Mouse (Mus musculus) C2C12 (cell line): Measurements from ENCODE around the gene Rrp12. TPM values are rescaled to one million over a fixed set of nuclear protein-coding genes. Genes with fewer than 3 reads are reported as not detected.
"Not testable (repeated sequence)": the region's sequence is repeated elsewhere in the genome, so short reads cannot be mapped to it uniquely, and the experiment has no call there.

Experiments
- H3K27me3 ChIP-seq: one replicate; pipeline ENCODE4 v1.6.1; 2011; ENCODE audit not compliant: control insufficient read depth, insufficient read depth, insufficient read length
- H3K36me3 ChIP-seq: one replicate; pipeline ENCODE4 v1.6.1; 2011; ENCODE audit not compliant: control insufficient read depth, insufficient read depth
- H3K4me3 ChIP-seq: one replicate; pipeline ENCODE4 v1.5.1; 2011; ENCODE audit warnings: mild to moderate bottlenecking, control low read depth; ENCODE audit not compliant: poor library complexity, insufficient read depth, severe bottlenecking
- H3K79me2 ChIP-seq: one replicate; pipeline ENCODE4 v1.6.1; 2011; ENCODE audit not compliant: control insufficient read depth, insufficient read depth
- H3K79me3 ChIP-seq: one replicate; pipeline ENCODE4 v1.6.1; 2011; ENCODE audit warnings: low read depth, control low read depth
- H3ac ChIP-seq: one replicate; pipeline ENCODE3; 2011; ENCODE audit warnings: low read depth; ENCODE audit not compliant: control insufficient read depth, insufficient read length
- CEBPB ChIP-seq: IDR thresholded peaks from one replicate; pipeline ENCODE4 v1.6.1; 2011; ENCODE audit warnings: low read depth, mild to moderate bottlenecking, control low read depth, moderate library complexity
- CTCF ChIP-seq: IDR thresholded peaks from one replicate; pipeline ENCODE4 v1.5.1; 2011; ENCODE audit not compliant: control insufficient read depth, insufficient read depth, insufficient read length
- FOSL1 ChIP-seq: IDR thresholded peaks from one replicate; pipeline ENCODE4 v1.8.0; 2011; ENCODE audit warnings: mild to moderate bottlenecking, low read length; ENCODE audit not compliant: poor library complexity, insufficient read depth, severe bottlenecking
- MAX ChIP-seq: IDR thresholded peaks from one replicate; pipeline ENCODE4 v1.6.1; 2011; ENCODE audit warnings: mild to moderate bottlenecking, control low read depth
- MYOD1 ChIP-seq: IDR thresholded peaks from one replicate; pipeline ENCODE4 v1.6.1; 2011; ENCODE audit warnings: low read depth; ENCODE audit not compliant: control insufficient read depth, insufficient read length
- MYOG ChIP-seq: IDR thresholded peaks from one replicate; pipeline ENCODE4 v1.6.1; 2011; ENCODE audit not compliant: control insufficient read depth, insufficient read length; ENCODE audit errors: extremely low read depth
- USF1 ChIP-seq: IDR thresholded peaks from one replicate; pipeline ENCODE4 v1.6.1; 2011; ENCODE audit warnings: low read depth, mild to moderate bottlenecking, control low read depth, moderate library complexity
- polyA plus RNA-seq: library from polyadenylated mRNA; unstranded; fragments of >200 nt; fragmentation: generic; extraction: Trizol; gene quantifications from one replicate; pipeline ENCODE4 v1.2.1, GENCODE M21; 2012; ENCODE audit warnings: missing spikeins

The Rrp12 gene
- polyA plus RNA-seq, 1 experiment, result 33.6 TPM

- H3K27me3 ChIP-seq, result peaks cover 13% of the 10 kb centered on the region
- no peaks in the 10 kb centered on the region for H3K79me2 ChIP-seq
- H3K4me3 ChIP-seq, result no peak overlapping the region
- H3ac ChIP-seq, result no peak overlapping the region
- no peaks in the 10 kb centered on the region for H3K79me3 ChIP-seq
- TF ChIP-seq CTCF (no peak), CEBPB (no peak), MYOD1 (no peak), FOSL1 (no peak), USF1 (no peak), MAX (no peak), MYOG (no peak)
- H3K36me3 ChIP-seq, result no peaks in the 10 kb centered on the region
Measured at GRCm38 (mm10) chr19:41850021-41850718, 45.8 kb downstream of the Rrp12 start.

- peak within 1 kb of the TSS; percentile 48 for H3ac ChIP-seq
- peak; percentile 77 for TF ChIP-seq CEBPB
- TF ChIP-seq USF1, result peak; percentile 11
- TF ChIP-seq FOSL1, result no peak
- TF ChIP-seq CTCF, result no peak
- no peak for TF ChIP-seq MYOD1
- TF ChIP-seq MAX, result peak; percentile 80
- no peak for TF ChIP-seq MYOG
- peak within 1 kb of the TSS; percentile 40 for H3K4me3 ChIP-seq
- no peaks in the 10 kb centered on the region for H3K79me3 ChIP-seq
- no peaks in the 10 kb centered on the region for H3K79me2 ChIP-seq
- H3K27me3 ChIP-seq, result peaks cover 14% of the 10 kb centered on the region
- H3K36me3 ChIP-seq, result no peaks in the 10 kb centered on the region
Measured at GRCm38 (mm10) chr19:41847992-41848851, 47.8 kb downstream of the Rrp12 start, which contains the start of gene Frat2. Gene Frat2 (minus strand): TSS chr19:41848132.

GRCm38 (mm10) chr19:41847614-41847991, 48.4 kb downstream of the Rrp12 start:
- Histone ChIP-seq H3ac (peak overlapping the region; percentile 39), H3K4me3 (peak overlapping the region; percentile 40), H3K27me3 (peaks cover 20% of the 10 kb centered on the region)
- not testable (repeated sequence) for H3K79me2 ChIP-seq, H3K36me3 ChIP-seq, H3K79me3 ChIP-seq

GRCm38 (mm10) chr19:41847091-41847581, 48.8 kb downstream of the Rrp12 start:
- no peak for TF ChIP-seq MAX
- TF ChIP-seq CEBPB, result no peak
- no peak for TF ChIP-seq USF1
- no peak for TF ChIP-seq CTCF
- TF ChIP-seq MYOD1, result no peak
- TF ChIP-seq FOSL1, result no peak
- TF ChIP-seq MYOG, result no peak
- Histone ChIP-seq H3K4me3 (peak overlapping the region; percentile 40), H3K36me3 (no peaks in the 10 kb centered on the region), H3K27me3 (peaks cover 21% of the 10 kb centered on the region), H3ac (peak overlapping the region; percentile 39), H3K79me3 (no peaks in the 10 kb centered on the region), H3K79me2 (no peaks in the 10 kb centered on the region)

- TF ChIP-seq CEBPB (no peak), MAX (no peak), MYOD1 (no peak), USF1 (no peak), MYOG (no peak), FOSL1 (no peak), CTCF (no peak)
- H3K79me2 ChIP-seq, result no peaks in the 10 kb centered on the region
- H3K36me3 ChIP-seq, result no peaks in the 10 kb centered on the region
- no peak overlapping the region for H3ac ChIP-seq
- no peaks in the 10 kb centered on the region for H3K79me3 ChIP-seq
- H3K27me3 ChIP-seq, result peaks cover 21% of the 10 kb centered on the region
- no peak overlapping the region for H3K4me3 ChIP-seq
Measured at GRCm38 (mm10) chr19:41846366-41847090, 49.4 kb downstream of the Rrp12 start.
